Mouse (Mus musculus): ENCODE results near the gene Hmgcs2. TPM values are rescaled to one million over a fixed set of nuclear protein-coding genes. Genes with fewer than 3 reads are reported as not detected.

Hmgcs2 gene
- total RNA-seq (2023), result not detected

DNA sequence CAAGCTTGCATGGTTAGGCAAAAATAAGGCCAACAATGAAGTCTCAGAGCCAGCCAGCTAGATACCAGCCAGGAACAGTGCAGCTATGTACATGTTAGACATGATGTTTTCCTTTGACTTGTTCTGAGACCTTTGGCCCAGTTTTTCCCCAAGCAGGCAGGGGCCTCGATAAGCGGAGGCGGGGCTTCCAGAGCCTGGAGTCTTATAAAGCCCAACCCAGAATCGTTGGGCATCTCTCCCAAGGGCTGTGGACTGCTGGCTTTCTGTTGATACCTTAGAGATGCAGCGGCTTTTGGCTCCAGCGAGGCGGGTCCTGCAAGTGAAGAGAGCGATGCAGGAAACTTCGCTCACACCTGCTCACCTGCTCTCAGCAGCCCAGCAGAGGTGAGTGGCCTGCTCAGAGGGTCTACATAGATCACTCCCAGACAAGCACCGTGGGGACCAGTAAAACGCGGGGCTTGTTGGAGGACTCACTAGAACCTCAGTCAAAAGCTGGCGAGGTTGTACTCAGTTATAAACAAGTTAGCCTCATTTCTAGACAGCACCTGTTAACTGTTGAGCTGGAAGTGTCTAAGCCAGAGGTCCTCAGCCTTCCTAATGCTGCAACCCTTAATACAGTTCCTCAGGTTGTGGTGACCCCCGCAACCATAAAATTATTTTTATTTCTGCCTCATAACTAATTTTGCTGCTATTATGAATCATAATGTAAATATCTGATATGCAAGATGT, at the start of gene Hmgcs2:
TSS of gene Hmgcs2 (plus strand) at position 232 of the 729 bp plus-strand sequence.

DNA sequence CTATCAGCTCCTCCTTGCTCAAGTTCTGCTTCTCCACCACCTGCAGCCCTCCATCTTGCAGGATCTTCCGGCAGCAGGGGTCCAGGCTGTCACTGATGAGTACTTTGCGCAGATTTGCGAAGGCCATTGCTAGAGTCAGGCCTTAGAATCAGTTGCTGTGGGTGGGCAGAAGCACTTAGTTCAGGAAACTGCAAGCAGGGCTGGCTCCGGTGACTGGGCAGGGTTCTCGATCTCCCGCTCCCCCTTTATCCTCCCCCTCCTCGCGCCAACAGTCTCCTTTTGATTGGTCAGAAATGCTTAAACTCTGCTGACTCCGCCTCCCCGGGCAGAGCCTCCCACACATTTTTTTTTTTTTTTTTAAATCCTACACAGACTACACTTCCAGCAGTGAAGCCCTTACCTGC, 59.5 kb downstream of the Hmgcs2 start, which contains the start of gene Phgdh:
TSS of gene Phgdh (minus strand) at position 285 of the 404 bp plus-strand sequence.

Other genes starting within 250 kb of the Hmgcs2 start
- 1.7 TPM for gene Adam30, start 119.8 kb upstream of the Hmgcs2 start, total RNA-seq (2023)
- gene Reg4, start 58.3 kb upstream of the Hmgcs2 start, total RNA-seq (2023), result not detected
- gene Phgdh, start 59.6 kb downstream of the Hmgcs2 start, total RNA-seq (2023), result 41.3 TPM
- not detected for gene Zfp697, start 102.0 kb downstream of the Hmgcs2 start, total RNA-seq (2023)
- gene Gm4450, start 176.7 kb downstream of the Hmgcs2 start, total RNA-seq (2023), result not detected
- gene Hsd3b4, start 230.1 kb downstream of the Hmgcs2 start, total RNA-seq (2023), result not detected